Mouse (Mus musculus): Measurements from ENCODE around the gene Sfxn5.

DNA sequence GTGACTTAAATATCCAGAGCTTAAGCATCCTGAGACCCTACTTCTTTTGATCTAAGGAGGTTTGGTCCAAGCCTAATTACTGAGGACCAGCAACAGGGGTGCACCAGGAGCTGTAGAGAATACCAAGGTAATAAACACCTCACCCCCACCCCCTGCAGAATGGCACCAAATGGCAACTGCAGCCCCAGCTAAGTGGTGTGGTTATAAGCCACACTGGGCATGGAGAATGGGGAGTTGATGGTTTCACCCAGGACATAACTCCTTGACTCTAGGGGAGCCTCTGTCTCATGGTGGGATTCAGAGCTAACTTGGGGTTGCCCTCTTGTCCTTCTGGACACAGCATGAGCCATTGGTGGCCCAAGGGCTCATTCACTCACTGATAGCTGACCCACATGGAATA is 1.0 kb upstream of the Sfxn5 start:
- no peak for TF ChIP-seq POLR2A (IDR thresholded peaks at IDR 0.05; ENCODE audit: borderline replicate concordance, control insufficient read depth, low read depth, low read length)
- TF ChIP-seq CTCF (IDR thresholded peaks at IDR 0.05; ENCODE audit: control insufficient read depth, insufficient read depth, low read length), result no peak

Data from bone marrow, adult 2 months (tissue).